Mouse (Mus musculus): ENCODE data around the gene Pex11g. TPM values are rescaled to one million over a fixed set of nuclear protein-coding genes. Genes with fewer than 3 reads are reported as not detected.

The Pex11g gene
- polyA plus RNA-seq (2014; fragmentation: Nextera tagmentation; extraction: Ambion mirVana) = 1.9 and 2.3 TPM in 2 replicates

DNA sequence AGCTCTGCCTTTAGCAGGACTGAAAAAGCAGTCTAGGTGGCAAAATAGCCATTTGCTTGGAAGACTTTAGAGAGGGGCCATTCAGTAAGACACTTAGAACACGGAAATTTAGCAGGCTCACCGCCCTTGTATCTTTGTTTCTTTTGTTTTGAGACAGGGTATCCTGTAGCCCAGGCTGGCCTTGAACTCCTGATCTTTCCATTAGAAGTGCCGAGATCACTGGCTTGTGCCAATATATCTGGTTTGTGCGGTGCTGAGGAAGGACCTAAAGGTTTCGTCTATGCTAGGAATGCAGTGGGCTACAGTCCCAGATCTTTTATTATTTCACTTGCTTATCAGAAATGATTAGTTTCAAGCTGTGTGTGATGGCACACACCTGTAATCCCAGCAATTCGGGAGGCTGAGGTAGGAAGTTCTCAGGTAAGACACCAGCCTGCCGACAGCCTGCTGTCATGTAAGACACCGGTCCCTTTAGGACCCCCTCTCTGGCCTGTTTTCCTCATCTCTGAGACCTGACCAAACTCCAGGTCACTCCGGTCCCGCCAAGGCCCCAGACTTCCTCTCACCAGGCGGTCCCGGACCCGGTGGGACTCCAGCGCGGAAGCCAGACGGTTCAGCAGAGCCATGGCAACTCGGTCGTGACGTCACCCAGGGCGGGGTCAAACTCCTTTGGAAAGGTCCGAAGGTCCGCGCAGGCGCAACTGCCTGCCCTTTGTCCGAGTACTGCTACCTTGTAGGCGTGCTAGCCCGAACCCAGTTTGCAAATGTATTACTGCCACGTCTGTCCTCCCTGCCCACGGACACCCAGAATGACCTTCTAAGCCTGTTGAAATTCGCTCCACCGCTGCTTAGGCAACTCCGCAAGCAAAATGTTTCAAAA, at the start of gene Pex11g:
Gene Pex11g, minus strand, starts transcription at position 675 of the 880 bp plus-strand sequence.
- peak; percentile 92 for ATAC-seq
- WGBS = 9% methylated on average over 32 of the region's 32 CpGs
- Histone ChIP-seq H3K4me2 (ENCODE audit: low read length) (peak within 1 kb of the TSS; percentile 61), H3K9me3 (replicated peaks; ENCODE audit: control insufficient read depth, low read length) (no peaks in the 10 kb centered on the region), H3K4me1 (ENCODE audit: control insufficient read depth, insufficient read depth, low read length) (0 out of 2 replicates have a peak, but pooled peaks cover 3% of the 10 kb centered on the region), H3K27ac (ENCODE audit: low read depth, low read length) (peak within 1 kb of the TSS; percentile 48; the same call in 1 of the 2 replicates), H3K4me3 (ENCODE audit: low read depth, low read length) (peak within 1 kb of the TSS; percentile 38), H3K27me3 (replicated peaks; ENCODE audit: control insufficient read depth, insufficient read depth, low read length) (no peaks in the 10 kb centered on the region), H3K36me3 (ENCODE audit: control insufficient read depth, insufficient read depth, low read length) (no peaks in the 10 kb centered on the region), H3K9ac (ENCODE audit: low read length) (peak within 1 kb of the TSS; percentile 62)
- peak; percentile 97 for DNase-seq (ENCODE audit: low spot score)

DNA sequence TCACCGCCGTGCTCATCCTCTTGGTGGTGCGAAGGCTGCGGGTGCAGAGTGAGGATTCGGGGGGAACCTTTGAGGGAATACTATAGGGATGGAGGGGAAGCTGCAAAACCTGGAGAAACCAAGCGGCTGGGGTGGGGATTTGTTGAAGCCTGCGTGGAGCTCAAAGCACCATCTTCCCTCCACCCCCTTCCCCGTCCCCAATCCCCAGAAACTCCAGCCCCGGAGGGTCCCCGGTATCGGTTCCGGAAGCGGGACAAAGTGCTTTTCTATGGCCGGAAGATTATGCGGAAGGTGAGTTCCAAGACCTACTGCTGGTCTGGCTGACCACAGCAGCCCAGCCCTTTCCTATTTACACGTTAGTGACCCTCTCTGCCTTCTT, 49.6 kb upstream of the Pex11g start:
- DNase-seq (ENCODE audit: low spot score) = peak; percentile 20
- peak overlapping the region; percentile 67 for H3K4me2 ChIP-seq (ENCODE audit: low read length)
- H3K27ac ChIP-seq (ENCODE audit: low read depth, low read length) = no peak overlapping the region
- peak overlapping the region; percentile 32 for H3K4me3 ChIP-seq (ENCODE audit: low read depth, low read length)
- ATAC-seq = no peak
- WGBS = 15% methylated on average over 16 of the region's 16 CpGs
- no peaks in the 10 kb centered on the region for H3K9me3 ChIP-seq (replicated peaks; ENCODE audit: control insufficient read depth, low read length)
- H3K9ac ChIP-seq (ENCODE audit: low read length) = peak overlapping the region; percentile 57
- peaks cover 30% of the 10 kb centered on the region for H3K36me3 ChIP-seq (ENCODE audit: control insufficient read depth, insufficient read depth, low read length)
- H3K27me3 ChIP-seq (replicated peaks; ENCODE audit: control insufficient read depth, insufficient read depth, low read length) = no peaks in the 10 kb centered on the region
- H3K4me1 ChIP-seq (ENCODE audit: control insufficient read depth, insufficient read depth, low read length) = no peaks in the 10 kb centered on the region

DNA sequence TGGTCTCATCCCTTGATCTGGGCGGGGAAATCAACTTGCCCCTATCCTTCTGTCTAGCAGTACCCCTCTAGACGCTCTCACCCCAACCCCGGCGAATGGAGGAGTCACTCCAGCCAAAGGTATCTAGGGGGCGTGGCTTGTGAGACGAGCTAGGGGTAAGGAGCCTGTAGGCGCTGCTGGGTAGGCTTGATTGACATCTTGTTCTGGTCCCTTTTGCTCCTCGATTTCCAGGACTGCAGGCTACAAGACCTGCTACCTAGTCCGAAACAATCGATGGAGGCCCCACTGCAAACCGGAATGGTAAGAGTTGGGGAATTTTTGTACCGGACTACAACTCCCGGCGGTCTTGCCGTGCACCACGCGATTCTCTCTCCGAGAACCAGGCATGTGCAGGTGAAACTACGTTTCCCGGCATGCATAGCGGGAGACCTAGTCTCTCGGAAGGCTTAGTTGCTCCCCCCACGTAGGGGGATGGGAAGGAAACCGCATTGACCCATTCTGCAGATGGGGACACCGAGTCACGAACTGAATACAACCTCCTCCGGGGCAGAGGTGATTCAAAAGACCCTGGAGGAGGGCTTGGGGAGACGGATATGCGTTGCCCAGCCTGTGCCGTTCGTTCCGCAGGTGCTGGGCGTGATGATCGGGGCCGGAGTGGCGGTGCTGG, 49.1 kb upstream of the Pex11g start:
- H3K9me3 ChIP-seq (replicated peaks; ENCODE audit: control insufficient read depth, low read length) = no peaks in the 10 kb centered on the region
- DNase-seq (ENCODE audit: low spot score) (peak; percentile 97), ATAC-seq (peak; percentile 88)
- H3K27ac ChIP-seq (ENCODE audit: low read depth, low read length) = peak overlapping the region; percentile 52
- peak overlapping the region; percentile 32 for H3K4me3 ChIP-seq (ENCODE audit: low read depth, low read length)
- no peaks in the 10 kb centered on the region for H3K4me1 ChIP-seq (ENCODE audit: control insufficient read depth, insufficient read depth, low read length)
- peak overlapping the region; percentile 67 for H3K4me2 ChIP-seq (ENCODE audit: low read length)
- no peaks in the 10 kb centered on the region for H3K27me3 ChIP-seq (replicated peaks; ENCODE audit: control insufficient read depth, insufficient read depth, low read length)
- H3K9ac ChIP-seq (ENCODE audit: low read length) = peak overlapping the region; percentile 59
- peaks cover 31% of the 10 kb centered on the region for H3K36me3 ChIP-seq (ENCODE audit: control insufficient read depth, insufficient read depth, low read length)
- WGBS = under 1% methylated on average over 36 of the region's 36 CpGs

DNA sequence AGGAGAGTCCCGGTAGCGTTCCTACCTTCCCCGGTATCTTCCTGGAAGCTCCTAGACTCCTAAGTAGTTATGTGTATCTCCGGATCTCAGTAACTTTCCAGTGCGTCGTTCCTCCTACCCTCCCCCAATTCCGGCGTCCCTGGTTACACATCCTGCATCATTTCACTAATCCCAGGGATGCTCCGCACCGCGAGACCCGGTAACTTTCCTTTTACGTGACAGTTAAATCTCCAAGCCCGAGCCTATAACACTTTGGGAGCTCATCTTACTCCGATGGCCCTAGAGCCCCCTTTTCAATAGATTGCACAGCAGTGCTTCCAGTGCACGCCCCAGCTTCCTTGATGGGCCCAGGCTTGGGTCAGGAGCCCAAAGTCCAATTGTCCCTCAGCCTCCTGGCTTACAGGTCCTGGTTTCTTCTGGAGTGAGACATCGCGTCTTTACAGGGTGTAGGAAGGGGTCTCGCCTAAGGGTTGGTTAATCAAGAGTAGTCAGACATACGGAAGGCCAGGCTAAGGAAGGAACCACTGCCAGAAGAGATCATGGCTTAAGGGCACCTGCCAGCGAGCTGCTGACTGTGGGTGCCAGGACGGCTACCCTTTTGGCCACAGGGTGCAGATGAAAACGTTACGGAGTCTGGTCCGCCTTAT, 48.4 kb upstream of the Pex11g start:
- peak; percentile 48 for DNase-seq (ENCODE audit: low spot score)
- no peaks in the 10 kb centered on the region for H3K9me3 ChIP-seq (replicated peaks; ENCODE audit: control insufficient read depth, low read length)
- H3K36me3 ChIP-seq (ENCODE audit: control insufficient read depth, insufficient read depth, low read length) = peaks cover 32% of the 10 kb centered on the region
- peak overlapping the region; percentile 52 for H3K27ac ChIP-seq (ENCODE audit: low read depth, low read length)
- WGBS = under 1% methylated on average over 25 of the region's 25 CpGs
- H3K4me2 ChIP-seq (ENCODE audit: low read length) = peak overlapping the region; percentile 67
- H3K9ac ChIP-seq (ENCODE audit: low read length) = peak overlapping the region; percentile 59
- ATAC-seq = peak; percentile 33
- peak overlapping the region; percentile 32 for H3K4me3 ChIP-seq (ENCODE audit: low read depth, low read length)
- H3K4me1 ChIP-seq (ENCODE audit: control insufficient read depth, insufficient read depth, low read length) = no peaks in the 10 kb centered on the region
- no peaks in the 10 kb centered on the region for H3K27me3 ChIP-seq (replicated peaks; ENCODE audit: control insufficient read depth, insufficient read depth, low read length)

DNA sequence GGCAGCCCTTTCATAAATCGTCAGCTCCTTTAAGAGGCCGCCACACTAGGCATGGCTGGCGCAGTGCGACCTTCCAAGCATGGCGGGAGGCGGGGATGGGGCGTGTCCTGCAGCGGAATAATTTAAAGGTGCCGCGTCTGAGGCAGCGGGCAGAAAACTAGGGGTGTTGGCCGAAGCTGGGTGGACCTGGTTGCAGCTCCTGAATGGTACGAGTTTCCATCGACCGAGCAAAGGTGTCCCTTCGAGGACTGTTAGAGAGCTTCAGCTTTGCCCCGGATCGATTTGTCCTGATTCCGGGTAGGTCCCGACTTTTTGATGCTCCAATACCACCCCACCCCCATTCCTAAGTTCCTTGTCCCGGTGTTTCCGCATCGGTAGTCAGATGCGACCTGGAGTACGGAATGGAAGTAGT, 47.8 kb upstream of the Pex11g start, which contains the start of gene Pnpla6:
Gene Pnpla6, plus strand, starts transcription at position 125 of the 412 bp plus-strand sequence.
- Histone ChIP-seq H3K36me3 (ENCODE audit: control insufficient read depth, insufficient read depth, low read length) (peaks cover 38% of the 10 kb centered on the region), H3K4me2 (ENCODE audit: low read length) (peak within 1 kb of the TSS; percentile 67), H3K27me3 (replicated peaks; ENCODE audit: control insufficient read depth, insufficient read depth, low read length) (no peaks in the 10 kb centered on the region), H3K27ac (ENCODE audit: low read depth, low read length) (peak within 1 kb of the TSS; percentile 58), H3K9me3 (replicated peaks; ENCODE audit: control insufficient read depth, low read length) (no peaks in the 10 kb centered on the region), H3K9ac (ENCODE audit: low read length) (peak within 1 kb of the TSS; percentile 59), H3K4me3 (ENCODE audit: low read depth, low read length) (peak within 1 kb of the TSS; percentile 32), H3K4me1 (ENCODE audit: control insufficient read depth, insufficient read depth, low read length) (no peaks in the 10 kb centered on the region)
- peak; percentile 77 for ATAC-seq
- under 1% methylated on average over 25 of the region's 25 CpGs for WGBS
- DNase-seq (ENCODE audit: low spot score) = peak; percentile 90

DNA sequence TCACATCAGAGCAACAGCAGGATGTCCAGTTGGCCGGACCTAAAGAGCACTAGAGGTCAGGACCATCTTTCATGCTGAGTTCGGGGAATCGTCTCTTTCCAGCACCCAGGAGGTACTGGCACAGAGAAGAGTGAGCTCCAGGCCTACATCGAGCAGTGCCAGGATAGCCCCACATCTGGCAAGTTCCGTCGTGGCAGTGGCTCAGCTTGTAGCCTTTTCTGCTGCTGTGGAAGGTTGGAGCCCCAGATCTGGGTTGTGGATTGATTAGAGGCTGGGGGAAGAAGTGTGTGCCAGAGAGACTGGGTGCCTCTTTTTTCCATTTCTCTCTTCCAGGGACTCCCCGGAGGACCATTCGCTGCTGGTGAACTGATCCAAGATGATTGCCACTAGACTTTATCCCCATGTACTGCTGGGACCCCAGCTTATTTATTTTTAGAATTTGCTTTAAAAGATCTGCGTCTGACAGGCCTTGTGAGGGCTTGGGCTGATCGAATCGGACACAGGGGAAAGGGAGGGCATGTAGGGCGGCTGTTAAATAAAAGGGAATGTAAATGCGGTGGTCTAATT, 47.3 kb upstream of the Pex11g start:
- 34% methylated on average over 13 of the region's 13 CpGs for WGBS

DNA sequence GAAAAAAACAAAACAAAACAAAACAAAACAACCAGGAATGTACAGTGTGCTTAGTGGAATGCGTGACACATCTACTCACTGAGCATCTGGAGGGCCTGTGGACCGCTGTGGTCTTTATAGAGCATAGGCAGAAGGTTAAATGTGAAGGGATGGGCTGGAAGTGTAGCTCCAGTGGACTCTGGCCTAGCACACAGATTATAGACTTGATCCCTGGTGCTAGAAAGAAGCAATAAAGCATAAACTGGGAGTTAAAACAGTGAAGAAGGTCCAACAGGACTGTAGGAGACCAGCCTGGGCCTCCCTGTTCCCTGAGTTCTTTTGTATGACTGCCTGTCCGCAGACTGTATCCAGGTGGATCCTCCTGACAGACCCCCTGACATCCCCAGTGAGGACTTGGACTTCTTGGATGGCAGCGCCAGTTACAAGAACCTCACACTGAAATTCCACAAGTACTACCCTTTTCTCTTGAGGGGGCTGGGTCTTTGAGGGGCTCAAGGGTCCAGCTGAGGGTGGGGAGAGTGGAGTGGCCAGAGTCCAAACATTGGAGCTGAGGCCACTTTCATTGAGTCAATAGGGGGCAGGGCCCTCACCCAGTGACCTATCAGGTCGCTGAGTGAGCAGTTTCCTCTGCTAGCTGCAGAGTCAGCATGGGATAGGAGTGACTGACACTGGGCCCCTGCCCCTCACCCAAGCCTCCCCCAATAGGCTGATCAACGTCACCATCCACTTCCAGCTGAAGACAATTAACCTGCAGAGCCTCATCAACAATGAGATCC, 40.7 kb upstream of the Pex11g start:
- Histone ChIP-seq H3K4me3 (ENCODE audit: low read depth, low read length) (no peak overlapping the region), H3K4me1 (ENCODE audit: control insufficient read depth, insufficient read depth, low read length) (no peaks in the 10 kb centered on the region), H3K27me3 (replicated peaks; ENCODE audit: control insufficient read depth, insufficient read depth, low read length) (no peaks in the 10 kb centered on the region), H3K27ac (ENCODE audit: low read depth, low read length) (no peak overlapping the region), H3K9me3 (replicated peaks; ENCODE audit: control insufficient read depth, low read length) (no peaks in the 10 kb centered on the region), H3K9ac (ENCODE audit: low read length) (no peak overlapping the region), H3K36me3 (ENCODE audit: control insufficient read depth, insufficient read depth, low read length) (peaks cover 67% of the 10 kb centered on the region), H3K4me2 (ENCODE audit: low read length) (no peak overlapping the region)
- 87% methylated on average over 6 of the region's 6 CpGs for WGBS
- ATAC-seq = no peak
- no peak for DNase-seq (ENCODE audit: low spot score)

More for the DNA sequence above, 47.3 kb upstream of the Pex11g start:
- ATAC-seq = no peak
- Histone ChIP-seq H3K4me2 (ENCODE audit: low read length) (peak overlapping the region; percentile 67), H3K9ac (ENCODE audit: low read length) (peak overlapping the region; percentile 59; the same call in 1 of the 2 replicates), H3K4me3 (ENCODE audit: low read depth, low read length) (peak overlapping the region; percentile 32), H3K27me3 (replicated peaks; ENCODE audit: control insufficient read depth, insufficient read depth, low read length) (no peaks in the 10 kb centered on the region), H3K36me3 (ENCODE audit: control insufficient read depth, insufficient read depth, low read length) (peaks cover 40% of the 10 kb centered on the region), H3K27ac (ENCODE audit: low read depth, low read length) (peak overlapping the region; percentile 58), H3K9me3 (replicated peaks; ENCODE audit: control insufficient read depth, low read length) (no peaks in the 10 kb centered on the region), H3K4me1 (ENCODE audit: control insufficient read depth, insufficient read depth, low read length) (no peaks in the 10 kb centered on the region)
- no peak for DNase-seq (ENCODE audit: low spot score)

DNA sequence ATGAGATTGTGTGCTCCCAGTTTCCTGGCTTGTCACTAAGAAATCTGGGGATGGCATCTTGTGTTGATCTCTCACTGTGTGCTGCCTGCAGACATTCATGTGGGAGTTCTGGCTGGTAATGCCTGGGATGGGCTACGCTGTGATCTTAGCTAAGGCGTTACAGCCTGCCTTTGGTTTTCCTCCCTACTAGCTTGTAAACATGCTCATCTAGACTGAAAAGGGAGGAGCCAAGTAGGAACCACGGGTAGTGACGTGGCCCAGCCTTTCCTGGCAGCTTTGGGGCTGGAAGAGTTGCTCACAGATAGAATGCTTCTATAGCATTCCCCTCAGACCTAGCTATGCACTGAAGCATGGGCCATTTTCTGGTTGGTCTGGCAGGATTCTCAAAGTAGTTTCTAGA, 34.7 kb upstream of the Pex11g start:
- H3K27me3 ChIP-seq (replicated peaks; ENCODE audit: control insufficient read depth, insufficient read depth, low read length) = no peaks in the 10 kb centered on the region
- H3K9ac ChIP-seq (ENCODE audit: low read length) = no peak overlapping the region
- 74% methylated on average over 4 of the region's 4 CpGs for WGBS
- ATAC-seq (no peak), DNase-seq (ENCODE audit: low spot score) (no peak)
- peaks cover 25% of the 10 kb centered on the region for H3K36me3 ChIP-seq (ENCODE audit: control insufficient read depth, insufficient read depth, low read length)
- H3K4me2 ChIP-seq (ENCODE audit: low read length) = no peak overlapping the region
- H3K9me3 ChIP-seq (replicated peaks; ENCODE audit: control insufficient read depth, low read length) = no peaks in the 10 kb centered on the region
- peaks cover 9% of the 10 kb centered on the region for H3K4me1 ChIP-seq (ENCODE audit: control insufficient read depth, insufficient read depth, low read length)
- H3K4me3 ChIP-seq (ENCODE audit: low read depth, low read length) = no peak overlapping the region
- no peak overlapping the region for H3K27ac ChIP-seq (ENCODE audit: low read depth, low read length)

All from forebrain, embryonic 14.5 days (tissue).